Mouse (Mus musculus) embryonic facial prominence, embryonic 10.5 days (tissue): ENCODE results near the gene Dram1. TPM values are rescaled to one million over a fixed set of nuclear protein-coding genes. Genes with fewer than 3 reads are reported as not detected.

Experiments
- DNase-seq: peaks from one replicate; pipeline ENCODE4 v3.0.0-alpha.2; 2017; ENCODE audit warnings: low spot score
- H3K27ac ChIP-seq: fragments of 300-500 bp; sonication (generic); replicated peaks from 2 replicates; pipeline ENCODE4 v1.5.1; 2016; ENCODE audit warnings: mild to moderate bottlenecking
- H3K27me3 ChIP-seq: fragments of 300-500 bp; sonication (generic); replicated peaks from 2 replicates; pipeline ENCODE4 v1.6.1; 2016; ENCODE audit warnings: low read depth, mild to moderate bottlenecking; ENCODE audit not compliant: poor library complexity, severe bottlenecking
- H3K36me3 ChIP-seq: fragments of 300-500 bp; sonication (generic); replicated peaks from 2 replicates; pipeline ENCODE4 v1.6.1; 2016; ENCODE audit warnings: mild to moderate bottlenecking, moderate library complexity
- H3K4me1 ChIP-seq: fragments of 300-500 bp; sonication (generic); 2 replicates; pipeline ENCODE4 v1.6.1; 2016
- H3K4me3 ChIP-seq: fragments of 300-500 bp; sonication (generic); 2 replicates; pipeline ENCODE4 v1.5.1; 2016; ENCODE audit warnings: mild to moderate bottlenecking, moderate library complexity
- H3K9me3 ChIP-seq: fragments of 300-500 bp; sonication (generic); 2 replicates; pipeline ENCODE4 v1.6.1; 2016; ENCODE audit warnings: mild to moderate bottlenecking
- WGBS: fragments of 180-500 bp; shearing (Covaris S2); methylation state at CpG from one replicate; pipeline ENCODE4 v1.1.7; 2016; 5-methylcytosine and 5-hydroxymethylcytosine counted together
- polyA plus RNA-seq: library from polyadenylated mRNA; unstranded; fragments of >200 nt; fragmentation: Nextera tagmentation; extraction: Ambion mirVana; gene quantifications from 2 replicates; pipeline ENCODE4 v1.2.1, GENCODE M21; 2016

Dram1 gene
- polyA plus RNA-seq, 1 experiment from 2014 or later = 0.29 TPM

DNA sequence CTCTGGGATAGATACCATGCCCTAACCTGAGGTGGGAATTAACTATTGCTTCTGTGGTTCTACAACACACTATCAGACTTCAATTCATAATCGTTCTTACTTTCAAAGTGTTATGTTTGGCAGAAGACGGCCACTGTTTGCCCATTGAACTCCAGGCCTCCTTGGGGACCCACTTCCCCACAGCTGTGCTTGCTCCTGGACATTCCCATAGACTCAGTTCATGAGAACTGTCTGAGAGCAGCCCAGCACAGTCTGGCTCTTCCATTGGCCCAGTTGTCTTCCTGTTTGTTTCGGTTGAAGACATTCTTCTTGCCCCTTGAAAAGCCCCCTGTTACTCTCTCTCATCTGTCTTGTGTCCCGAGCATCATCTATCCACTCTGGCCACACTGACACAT, 50.8 kb downstream of the Dram1 start:
- H3K27ac ChIP-seq = no peak overlapping the region
- H3K27me3 ChIP-seq = no peaks in the 10 kb centered on the region
- H3K4me1 ChIP-seq = no peaks in the 10 kb centered on the region
- no peaks in the 10 kb centered on the region for H3K9me3 ChIP-seq
- WGBS = 76% methylated on average over 4 of the region's 4 CpGs
- no peak overlapping the region for H3K4me3 ChIP-seq
- DNase-seq = no peak
- no peaks in the 10 kb centered on the region for H3K36me3 ChIP-seq

GRCm38 (mm10) chr10:88327160-88328055, 51.5 kb downstream of the Dram1 start:
- Histone ChIP-seq H3K9me3 (no peaks in the 10 kb centered on the region), H3K27me3 (no peaks in the 10 kb centered on the region), H3K4me3 (no peak overlapping the region), H3K4me1 (no peaks in the 10 kb centered on the region), H3K36me3 (no peaks in the 10 kb centered on the region), H3K27ac (peak overlapping the region; percentile 44)
- peak; percentile 68 for DNase-seq
- WGBS = 53% methylated on average over 11 of the region's 11 CpGs

DNA sequence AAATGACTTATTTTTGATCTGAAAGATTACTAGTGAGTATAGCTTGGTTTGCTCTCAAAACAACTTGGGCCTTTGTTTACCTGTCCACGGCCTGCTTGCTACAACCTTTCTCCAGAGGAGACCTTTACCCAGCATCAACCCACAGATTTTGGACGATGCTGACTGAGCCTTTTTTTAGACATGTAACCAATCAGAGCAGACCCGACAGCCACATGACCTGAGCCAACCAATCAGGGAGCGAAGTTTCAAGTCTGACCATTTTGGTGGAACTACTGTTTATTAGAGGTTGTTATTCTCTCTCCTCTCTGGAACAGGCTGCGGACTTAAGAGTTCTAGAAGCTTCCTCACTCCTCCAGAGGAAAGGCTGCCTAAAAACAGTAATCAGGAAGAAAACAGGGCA, 57.1 kb downstream of the Dram1 start:
- Histone ChIP-seq H3K4me3 (no peak overlapping the region), H3K4me1 (peaks cover 8% of the 10 kb centered on the region), H3K27me3 (no peaks in the 10 kb centered on the region), H3K36me3 (no peaks in the 10 kb centered on the region), H3K9me3 (no peaks in the 10 kb centered on the region), H3K27ac (no peak overlapping the region)
- WGBS = 81% methylated on average over 5 of the region's 5 CpGs
- DNase-seq = no peak

DNA sequence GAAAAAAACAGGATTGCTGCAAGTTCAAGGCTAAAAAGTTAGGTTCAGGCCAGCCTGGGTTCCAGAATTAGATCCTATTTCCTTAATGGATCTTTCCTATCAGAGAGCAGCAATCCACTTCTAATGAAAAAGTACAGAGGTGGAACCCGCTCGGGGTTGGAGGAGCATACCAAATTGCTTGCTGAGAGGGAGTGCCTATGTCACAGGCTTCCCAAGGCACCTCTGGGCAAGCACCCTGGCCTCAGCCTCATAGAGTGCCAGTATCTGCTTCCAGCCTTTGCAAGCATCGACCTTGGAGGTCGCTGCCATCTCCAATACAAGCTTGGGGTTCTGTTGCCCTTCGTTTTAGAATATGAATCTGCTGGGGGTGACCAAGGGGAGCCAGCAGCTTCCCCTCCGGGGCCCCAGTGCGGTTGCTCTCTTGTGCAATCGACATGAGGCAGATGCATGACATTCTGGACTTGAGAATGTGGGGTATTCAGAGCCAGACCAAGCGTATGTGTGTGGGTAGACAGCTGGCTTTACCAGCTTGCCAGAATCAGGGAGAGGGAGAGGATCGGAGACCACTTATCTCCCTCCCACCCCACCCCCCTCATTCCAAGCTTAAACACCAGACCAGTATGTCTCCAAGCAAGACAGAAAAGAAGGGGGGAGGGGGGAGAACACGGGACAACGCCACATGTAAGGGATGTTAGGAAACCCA, 58.0 kb downstream of the Dram1 start:
- no peaks in the 10 kb centered on the region for H3K27me3 ChIP-seq
- WGBS = 80% methylated on average over 12 of the region's 12 CpGs
- DNase-seq = no peak
- no peaks in the 10 kb centered on the region for H3K9me3 ChIP-seq
- no peak overlapping the region for H3K4me3 ChIP-seq
- peak overlapping the region; percentile 24; the same call in 1 of the 2 replicates for H3K27ac ChIP-seq
- peaks cover 8% of the 10 kb centered on the region for H3K4me1 ChIP-seq
- H3K36me3 ChIP-seq = no peaks in the 10 kb centered on the region

- Histone ChIP-seq H3K4me3 (no peak overlapping the region), H3K27ac (no peak overlapping the region)
- 89% methylated on average over 4 of the region's 4 CpGs for WGBS
These were observed 60.7 kb downstream of the Dram1 start for GRCm38 (mm10) chr10:88318179-88318578.

GRCm38 (mm10) chr10:88317151-88317550, 61.7 kb downstream of the Dram1 start:
- no peak overlapping the region for H3K27ac ChIP-seq
- peaks cover 8% of the 10 kb centered on the region for H3K4me1 ChIP-seq
- no peaks in the 10 kb centered on the region for H3K36me3 ChIP-seq
- no peaks in the 10 kb centered on the region for H3K9me3 ChIP-seq
- no peaks in the 10 kb centered on the region for H3K27me3 ChIP-seq
- H3K4me3 ChIP-seq = no peak overlapping the region
- DNase-seq = no peak
- 87% methylated on average over 5 of the region's 5 CpGs for WGBS

More at GRCm38 (mm10) chr10:88318179-88318578, 60.7 kb downstream of the Dram1 start:
- Histone ChIP-seq H3K27me3 (no peaks in the 10 kb centered on the region), H3K9me3 (no peaks in the 10 kb centered on the region), H3K36me3 (no peaks in the 10 kb centered on the region), H3K4me1 (peaks cover 8% of the 10 kb centered on the region)
- DNase-seq = no peak

DNA sequence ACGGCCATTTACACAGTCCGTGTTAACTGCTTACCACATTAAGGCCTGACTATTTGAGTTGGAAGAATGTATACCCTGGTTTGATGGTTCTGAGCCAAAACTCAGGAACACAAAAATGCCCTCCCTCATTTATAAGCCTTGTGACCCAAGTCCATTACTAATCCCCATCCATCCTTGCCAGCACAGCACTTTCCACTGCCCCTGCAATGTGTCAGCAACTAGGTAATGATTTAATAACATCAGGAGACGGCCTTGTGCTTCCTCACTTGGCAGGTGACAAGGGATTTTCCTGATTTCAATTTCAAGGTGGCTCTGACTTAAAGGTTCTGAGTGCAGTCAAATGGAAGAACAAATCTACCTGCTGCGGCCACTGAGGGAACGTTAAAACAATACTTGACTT, 64.0 kb downstream of the Dram1 start:
- Histone ChIP-seq H3K27ac (no peak overlapping the region), H3K4me1 (no peaks in the 10 kb centered on the region), H3K9me3 (no peaks in the 10 kb centered on the region), H3K36me3 (no peaks in the 10 kb centered on the region), H3K4me3 (no peak overlapping the region), H3K27me3 (no peaks in the 10 kb centered on the region)
- WGBS = 91% methylated on average over 5 of the region's 5 CpGs
- DNase-seq = no peak

GRCm38 (mm10) chr10:88309851-88310250, 69.0 kb downstream of the Dram1 start:
- H3K4me3 ChIP-seq = no peak overlapping the region
- no peaks in the 10 kb centered on the region for H3K9me3 ChIP-seq
- no peak for DNase-seq
- H3K4me1 ChIP-seq = no peaks in the 10 kb centered on the region
- H3K27ac ChIP-seq = no peak overlapping the region
- WGBS = 84% methylated on average over 10 of the region's 10 CpGs
- no peaks in the 10 kb centered on the region for H3K27me3 ChIP-seq
- no peaks in the 10 kb centered on the region for H3K36me3 ChIP-seq

DNA sequence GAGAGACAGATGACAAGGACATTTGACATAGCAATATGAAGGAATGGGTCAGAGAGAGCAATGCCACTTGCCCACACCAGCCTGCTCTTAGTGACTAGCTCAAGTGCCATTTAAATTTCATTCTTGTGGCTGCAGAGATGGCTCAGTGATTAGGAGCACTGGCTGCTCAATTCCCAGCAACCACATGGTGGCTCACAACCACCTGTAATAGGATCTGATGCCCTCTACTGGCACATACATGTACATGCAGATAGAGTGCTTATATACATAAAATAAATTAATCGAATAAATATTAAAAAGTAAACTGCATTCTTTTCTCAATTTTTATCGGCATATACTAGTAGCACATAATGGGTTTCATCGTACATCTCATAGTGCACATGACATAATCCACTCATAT, 72.6 kb downstream of the Dram1 start:
- WGBS = 92% methylated on average over 3 of the region's 3 CpGs
- Histone ChIP-seq H3K36me3 (no peaks in the 10 kb centered on the region), H3K9me3 (no peaks in the 10 kb centered on the region), H3K4me3 (no peak overlapping the region), H3K27me3 (no peaks in the 10 kb centered on the region), H3K4me1 (peaks cover 12% of the 10 kb centered on the region), H3K27ac (no peak overlapping the region)
- no peak for DNase-seq

GRCm38 (mm10) chr10:88304302-88304701, 74.6 kb downstream of the Dram1 start:
- WGBS = 13% methylated on average over 4 of the region's 4 CpGs
- DNase-seq = peak; percentile 82
- Histone ChIP-seq H3K9me3 (no peaks in the 10 kb centered on the region), H3K4me3 (no peak overlapping the region), H3K36me3 (no peaks in the 10 kb centered on the region), H3K27ac (no peak overlapping the region), H3K4me1 (peaks cover 12% of the 10 kb centered on the region), H3K27me3 (no peaks in the 10 kb centered on the region)

GRCm38 (mm10) chr10:88303079-88303478, 75.8 kb downstream of the Dram1 start:
- Histone ChIP-seq H3K4me1 (peaks cover 12% of the 10 kb centered on the region), H3K4me3 (no peak overlapping the region), H3K27ac (no peak overlapping the region), H3K36me3 (no peaks in the 10 kb centered on the region), H3K9me3 (no peaks in the 10 kb centered on the region), H3K27me3 (no peaks in the 10 kb centered on the region)
- WGBS = 82% methylated on average over 11 of the region's 11 CpGs
- DNase-seq = no peak

DNA sequence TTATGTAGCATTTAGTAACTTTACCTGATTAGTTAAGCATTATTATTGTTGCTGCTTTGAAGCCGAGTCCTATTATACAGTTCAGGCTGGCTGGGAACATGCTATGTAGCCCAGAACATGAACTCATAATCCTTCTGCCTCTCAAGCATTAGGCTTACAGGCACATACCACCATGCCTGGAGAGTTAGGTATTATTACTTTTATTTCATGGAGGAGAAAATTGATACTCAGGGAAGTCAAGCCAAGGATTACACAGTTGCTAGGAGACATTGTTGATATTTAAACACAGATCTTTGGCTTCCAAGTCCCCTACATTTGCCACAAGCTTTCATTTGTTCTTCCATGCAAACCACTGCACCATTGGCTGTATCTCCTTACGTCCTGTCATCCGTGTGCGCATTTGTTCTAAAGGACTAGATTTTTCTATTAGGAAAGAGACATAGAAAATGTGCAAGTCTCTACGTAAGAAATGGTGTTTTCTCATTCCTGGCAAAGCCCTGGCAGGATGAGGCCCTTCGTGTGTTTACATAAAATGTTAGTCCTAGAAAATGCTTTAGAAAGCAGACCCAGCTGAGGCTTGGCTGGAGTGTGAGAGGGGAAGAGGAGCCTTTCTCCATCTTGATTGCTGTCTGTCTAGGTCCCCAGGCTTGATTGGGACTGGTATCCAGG, 76.9 kb downstream of the Dram1 start:
- H3K36me3 ChIP-seq = no peaks in the 10 kb centered on the region
- no peaks in the 10 kb centered on the region for H3K9me3 ChIP-seq
- no peak overlapping the region for H3K4me3 ChIP-seq
- DNase-seq = no peak
- H3K27me3 ChIP-seq = no peaks in the 10 kb centered on the region
- H3K4me1 ChIP-seq = peaks cover 15% of the 10 kb centered on the region
- H3K27ac ChIP-seq = peak overlapping the region; percentile 67; the same call in 1 of the 2 replicates
- 84% methylated on average over 6 of the region's 6 CpGs for WGBS
